Mouse (Mus musculus) mouse embryonic stem cell (cell line): ENCODE data around the gene Ephx4.

Source experiments
- in situ Hi-C, 2 experiments: fragments of 300-500 bp; cut with MboI; formaldehyde crosslinking; loops; 1 replicate in 1 of 2; 3 replicates in 1 of 2; pipeline ENCODE4 v1.14.3; 2019 to 2020; ENCODE audit warnings: low sequenced_read_pairs in 2 of 2, low pct_unique_long_range_greater_than_20kb in 1 of 2, mixed read lengths in 1 of 2; ENCODE audit not compliant: unreplicated experiment in 1 of 2

Ephx4 gene

GRCm38 (mm10) chr5:107412285-107412684, 9.7 kb downstream of the Ephx4 start:
- in situ Hi-C loops = no loop called here

- in situ Hi-C loops = no loop called here
These were observed 12.6 kb downstream of the Ephx4 start for GRCm38 (mm10) chr5:107415098-107415497.

GRCm38 (mm10) chr5:107421676-107422075, 19.1 kb downstream of the Ephx4 start:
- in situ Hi-C loops = no loop called here

GRCm38 (mm10) chr5:107431249-107431648, 28.7 kb downstream of the Ephx4 start, which contains the start of gene Lpcat2b:
Gene Lpcat2b, plus strand, starts transcription at chr5:107431549.
- in situ Hi-C loops = no loop called here

- in situ Hi-C loops = no loop called here
These were observed 31.5 kb downstream of the Ephx4 start for GRCm38 (mm10) chr5:107434001-107434400.

GRCm38 (mm10) chr5:107436185-107436584, 33.6 kb downstream of the Ephx4 start:
- in situ Hi-C loops = no loop called here

GRCm38 (mm10) chr5:107436587-107437209, 34.2 kb downstream of the Ephx4 start:
- in situ Hi-C loops = no loop called here

- in situ Hi-C loops = no loop called here
These were observed 35.1 kb downstream of the Ephx4 start, which contains the start of gene Btbd8 for GRCm38 (mm10) chr5:107437464-107438281. Gene Btbd8, plus strand, starts transcription at chr5:107437997.

GRCm38 (mm10) chr5:107438353-107438752, 35.8 kb downstream of the Ephx4 start:
- in situ Hi-C loops = no loop called here

GRCm38 (mm10) chr5:107441881-107442280, 39.3 kb downstream of the Ephx4 start:
- in situ Hi-C loops = no loop called here

- in situ Hi-C loops = no loop called here
These were observed 41.7 kb downstream of the Ephx4 start for GRCm38 (mm10) chr5:107444251-107444650.

GRCm38 (mm10) chr5:107447977-107448376, 45.4 kb downstream of the Ephx4 start:
- in situ Hi-C loops = no loop called here

- in situ Hi-C loops = no loop called here
These were observed 46.2 kb downstream of the Ephx4 start for GRCm38 (mm10) chr5:107448784-107449183.

GRCm38 (mm10) chr5:107449620-107450019, 47.1 kb downstream of the Ephx4 start:
- in situ Hi-C loops = no loop called here

- in situ Hi-C loops = no loop called here
These were observed 47.8 kb downstream of the Ephx4 start for GRCm38 (mm10) chr5:107450299-107450698.

- in situ Hi-C loops = no loop called here
These were observed 59.9 kb downstream of the Ephx4 start for GRCm38 (mm10) chr5:107462147-107463076.

- in situ Hi-C loops = no loop called here
These were observed 64.0 kb downstream of the Ephx4 start for GRCm38 (mm10) chr5:107466501-107466900.

GRCm38 (mm10) chr5:107467098-107467497, 64.6 kb downstream of the Ephx4 start:
- in situ Hi-C loops = no loop called here
